Mouse (Mus musculus) testis, postnatal 14 days (tissue): ENCODE results near the gene Ccr1l1.
"Not testable (repeated sequence)": the region's sequence is repeated elsewhere in the genome, so short reads cannot be mapped to it uniquely, and the experiment has no call there.

ENCODE experiments used
- DNase-seq: peaks from one replicate; pipeline ENCODE4 v3.0.0; 2021; ENCODE audit warnings: low spot score

Gene Ccr1l1

GRCm38 (mm10) chr9:123978308-123978707 is at the start of gene Ccr1l1:
TSS of gene Ccr1l1 (minus strand) at chr9:123978408.
- DNase-seq = no peak

DNA sequence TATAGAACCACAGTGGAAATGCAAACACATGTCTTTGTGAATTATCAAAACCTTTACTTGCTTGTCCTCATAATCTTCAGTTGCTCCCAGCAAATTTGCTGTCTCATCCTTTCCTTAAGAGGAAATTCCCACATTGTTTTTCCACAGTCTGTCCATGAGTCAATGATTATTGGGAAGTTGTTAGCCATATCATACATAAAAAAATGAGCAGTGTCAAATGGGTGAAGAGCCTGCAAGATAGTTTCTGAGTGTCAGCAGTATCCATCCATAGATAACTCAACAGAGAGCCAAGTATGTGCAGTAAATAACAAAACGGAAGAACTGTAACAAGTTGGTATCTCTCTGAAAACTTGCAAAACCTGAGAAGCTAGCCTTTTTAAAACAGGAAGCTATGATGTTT is 43.5 kb upstream of the Ccr1l1 start, which contains the start of gene Ccr3:
Gene Ccr3, plus strand, starts transcription at position 301 of the 400 bp plus-strand sequence.
- no peak for DNase-seq

DNA sequence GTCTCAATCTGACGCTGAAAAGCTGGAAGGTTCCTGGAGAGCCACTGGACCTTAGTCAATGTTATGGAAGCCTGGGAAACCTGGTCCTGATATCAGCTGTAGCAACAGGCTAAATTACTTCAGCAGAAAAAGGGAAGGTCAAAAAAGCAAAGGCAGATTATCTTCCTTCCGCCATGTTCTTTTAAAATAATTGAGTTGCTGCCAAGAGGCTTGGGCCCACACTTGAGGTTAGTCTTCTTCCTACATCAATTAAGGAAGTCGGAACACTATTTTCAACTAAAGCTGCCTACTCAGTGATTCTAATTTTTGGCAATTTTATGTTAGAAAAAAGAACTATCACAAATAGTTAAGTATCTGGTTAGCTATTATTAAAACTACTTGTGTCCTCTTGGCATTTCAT is 41.7 kb upstream of the Ccr1l1 start:
- no peak for DNase-seq

DNA sequence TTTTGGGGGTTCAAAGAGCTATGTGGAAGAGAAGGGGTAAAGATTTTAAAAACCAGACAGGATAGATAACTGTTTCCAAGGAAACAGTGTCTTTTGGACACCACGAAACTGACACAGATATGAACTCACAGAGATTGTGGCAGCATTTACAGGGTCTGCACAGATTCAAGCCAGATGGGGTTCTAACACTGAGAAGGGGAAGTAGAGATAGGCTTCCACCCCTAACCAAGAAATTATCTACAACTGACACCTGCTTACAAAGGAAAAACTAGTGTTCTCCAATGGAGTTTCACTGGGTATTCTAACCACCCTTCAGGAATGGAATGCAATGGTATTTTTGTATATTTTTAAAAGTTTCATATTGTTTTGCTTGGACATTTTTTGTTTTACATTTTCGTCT is 37.8 kb upstream of the Ccr1l1 start:
- DNase-seq = no peak

GRCm38 (mm10) chr9:124014985-124015652 is 36.9 kb upstream of the Ccr1l1 start:
- no peak for DNase-seq

DNA sequence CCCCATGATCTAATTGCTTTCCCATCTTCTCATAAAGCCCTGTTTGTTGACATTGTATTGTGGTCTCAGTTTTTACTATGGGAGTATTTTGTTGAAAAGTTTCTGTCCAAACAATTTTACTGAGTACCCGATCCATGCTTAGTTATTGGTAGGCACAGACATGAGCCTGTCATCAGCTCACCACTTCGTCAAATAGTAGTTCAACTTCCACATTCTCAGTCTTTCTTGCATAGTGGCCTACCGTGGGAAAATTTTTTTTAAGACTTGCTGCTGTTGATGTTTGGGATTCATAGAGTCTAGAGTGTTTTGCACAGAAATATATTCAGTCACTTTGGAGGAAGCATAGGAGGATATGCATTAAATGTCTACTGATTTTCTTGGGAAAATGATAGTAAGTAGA is 35.1 kb upstream of the Ccr1l1 start:
- DNase-seq = no peak

- DNase-seq = no peak
Observed at GRCm38 (mm10) chr9:124012691-124013090, 34.5 kb upstream of the Ccr1l1 start.

DNA sequence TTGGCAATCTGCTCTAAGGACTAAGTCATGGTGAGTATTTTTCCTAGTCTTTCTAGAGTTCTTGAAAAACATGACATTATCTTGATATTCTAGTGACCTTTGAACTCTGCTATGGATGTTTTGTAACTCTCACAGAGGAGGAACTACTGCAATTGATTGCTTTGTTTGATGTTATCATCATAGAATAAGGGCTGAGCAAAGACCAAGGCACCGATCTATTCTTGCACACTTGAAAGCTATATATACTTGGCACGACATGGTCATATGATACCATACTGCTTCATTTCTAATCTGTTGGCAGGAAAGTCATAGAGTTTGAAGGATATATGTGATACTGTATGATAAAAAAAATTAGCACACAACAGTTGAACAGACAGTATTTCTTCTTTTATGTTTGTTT is 21.6 kb upstream of the Ccr1l1 start:
- DNase-seq = no peak

- DNase-seq = no peak
Observed at GRCm38 (mm10) chr9:123997719-123998118, 19.5 kb upstream of the Ccr1l1 start.

DNA sequence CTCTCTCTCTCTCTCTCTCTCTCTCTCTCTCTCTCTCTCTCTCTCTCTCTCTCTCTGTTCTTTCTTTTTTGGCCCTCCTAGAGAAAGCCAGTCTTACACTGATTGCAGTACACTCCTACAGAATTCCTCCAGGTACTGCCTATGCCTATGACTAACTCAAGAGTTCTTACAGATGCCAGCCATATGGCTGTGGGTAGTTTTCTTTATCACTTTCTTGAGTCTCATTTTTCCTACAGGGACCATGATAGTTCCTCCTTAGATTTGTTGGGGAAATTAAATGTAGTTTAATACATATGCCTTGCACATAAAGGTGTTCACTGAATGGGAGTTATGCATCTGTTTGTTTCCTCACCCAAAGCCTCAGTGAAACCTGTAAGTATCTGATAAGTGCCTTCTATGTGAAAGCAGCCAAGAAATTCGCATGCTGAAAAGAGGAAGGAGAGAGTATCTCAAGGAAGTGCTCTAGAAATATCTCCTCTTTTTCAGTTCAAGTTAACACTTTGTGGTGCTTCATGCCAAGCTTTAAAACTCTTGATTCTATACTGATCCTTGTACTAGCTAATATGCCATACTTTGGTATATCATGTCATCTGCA is 13.2 kb upstream of the Ccr1l1 start:
- DNase-seq = no peak

- DNase-seq = no peak
Observed at GRCm38 (mm10) chr9:123989671-123990070, 11.5 kb upstream of the Ccr1l1 start.

GRCm38 (mm10) chr9:123986217-123986616 is 8.0 kb upstream of the Ccr1l1 start:
- DNase-seq = no peak

DNA sequence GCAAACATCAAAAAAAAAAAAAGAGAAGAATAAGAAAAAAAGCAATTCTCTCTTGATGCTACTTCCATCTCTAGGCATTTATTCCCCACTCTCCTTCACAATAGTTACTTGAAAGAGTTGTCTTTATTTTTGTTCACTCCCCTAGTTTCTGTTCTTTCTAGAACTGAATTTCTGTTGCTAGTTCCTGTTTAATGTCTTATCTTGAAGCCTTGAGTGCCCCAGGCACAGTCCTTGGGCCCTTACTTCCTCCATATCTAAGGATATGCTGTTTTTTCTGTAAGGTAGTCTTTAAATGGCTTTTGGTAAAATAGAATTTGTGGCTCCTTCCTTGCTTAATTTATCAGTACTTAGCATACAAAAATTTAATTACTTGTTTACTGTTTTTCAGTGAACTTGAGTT is 6.7 kb upstream of the Ccr1l1 start:
- no peak for DNase-seq

DNA sequence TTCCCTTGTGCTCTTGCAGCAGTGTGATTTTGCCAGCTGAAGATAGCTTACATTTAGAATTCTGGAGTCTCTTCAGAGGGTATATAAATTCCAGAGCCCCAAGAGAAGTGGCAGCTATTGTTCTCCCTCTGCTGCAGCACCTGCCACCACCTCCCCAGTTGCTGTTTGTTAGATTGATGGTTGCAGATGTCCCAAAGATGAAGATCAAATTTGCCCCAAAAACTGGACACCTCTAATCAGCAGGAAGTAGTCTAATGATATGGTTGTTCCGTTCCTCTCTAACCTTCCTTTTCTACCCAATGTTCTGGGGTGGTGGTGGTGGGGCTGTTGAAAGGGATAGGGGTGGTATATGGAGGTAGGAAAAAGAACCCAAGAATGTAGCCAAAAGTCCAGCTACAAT is 4.5 kb upstream of the Ccr1l1 start:
- DNase-seq = no peak

- no peak for DNase-seq
Observed at GRCm38 (mm10) chr9:123981909-123982308, 3.7 kb upstream of the Ccr1l1 start.

- DNase-seq = not testable (repeated sequence)
Observed at GRCm38 (mm10) chr9:123980858-123981475, 2.8 kb upstream of the Ccr1l1 start.

GRCm38 (mm10) chr9:123976876-123977663 is 1.1 kb downstream of the Ccr1l1 start:
- no peak for DNase-seq

GRCm38 (mm10) chr9:123975630-123976029 is 2.6 kb downstream of the Ccr1l1 start:
- no peak for DNase-seq

DNA sequence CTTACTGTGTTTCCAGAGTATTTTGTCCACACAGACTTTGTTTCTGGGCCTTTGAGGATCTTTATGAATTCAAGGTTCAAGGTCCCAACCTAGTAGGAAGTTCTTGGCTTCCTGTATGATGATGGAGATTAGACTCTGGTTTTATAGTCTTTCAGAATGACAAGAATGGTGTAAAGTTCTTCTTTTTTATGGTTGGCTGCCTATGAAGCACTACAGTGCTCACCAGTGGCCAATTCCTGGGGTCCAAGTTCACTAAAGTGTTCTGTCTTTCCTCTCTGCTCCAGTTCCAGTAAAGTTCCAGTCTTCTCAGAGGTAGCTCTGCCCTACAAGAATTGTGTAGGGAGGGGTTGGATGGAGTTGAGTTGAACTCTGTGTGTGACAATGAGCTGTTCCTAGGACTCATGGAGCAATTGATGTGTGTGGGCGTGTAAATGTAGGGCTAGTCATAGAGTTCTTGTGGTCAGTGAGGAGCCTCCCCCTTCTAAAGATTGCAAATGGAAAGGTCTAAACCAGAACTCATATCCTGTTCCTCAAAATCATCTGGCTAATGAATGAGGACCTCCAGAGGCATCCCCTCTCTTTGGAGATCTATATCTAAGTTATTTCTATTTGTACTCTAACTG is 9.8 kb downstream of the Ccr1l1 start, which contains the start of gene Ccr1:
Gene Ccr1, minus strand, starts transcription at position 403 of the 623 bp plus-strand sequence.
- no peak for DNase-seq

DNA sequence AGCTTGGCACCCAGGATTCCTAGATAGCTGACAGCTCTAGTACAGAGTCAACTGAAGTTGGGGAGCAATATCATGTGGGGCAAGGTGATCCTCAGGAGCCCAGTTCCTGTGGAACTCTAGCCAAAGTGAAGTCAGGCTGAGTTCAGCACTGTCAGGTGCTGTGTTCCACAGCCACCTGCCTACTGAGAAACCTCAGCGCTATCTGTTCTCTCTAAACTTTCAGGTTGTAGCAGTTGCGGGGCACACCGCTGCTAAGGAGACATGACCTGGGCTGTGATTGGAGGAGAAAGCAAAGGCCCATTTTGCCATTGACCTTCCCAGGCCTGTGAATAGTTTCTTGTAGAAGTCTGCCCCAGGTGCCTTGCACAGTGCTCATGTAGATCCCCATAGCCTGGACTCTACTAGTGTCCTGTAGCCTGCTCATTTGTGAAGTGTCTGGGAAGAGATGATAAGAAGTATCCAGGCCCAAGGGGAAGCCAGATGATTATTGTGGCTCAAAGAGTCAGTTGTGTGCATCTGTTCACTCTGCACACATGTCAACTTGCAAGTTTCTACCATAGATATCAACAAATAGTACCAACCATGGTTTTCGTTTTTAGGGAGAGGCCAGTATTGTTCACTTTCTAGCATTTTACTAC is 11.2 kb downstream of the Ccr1l1 start:
- DNase-seq = not testable (repeated sequence)

DNA sequence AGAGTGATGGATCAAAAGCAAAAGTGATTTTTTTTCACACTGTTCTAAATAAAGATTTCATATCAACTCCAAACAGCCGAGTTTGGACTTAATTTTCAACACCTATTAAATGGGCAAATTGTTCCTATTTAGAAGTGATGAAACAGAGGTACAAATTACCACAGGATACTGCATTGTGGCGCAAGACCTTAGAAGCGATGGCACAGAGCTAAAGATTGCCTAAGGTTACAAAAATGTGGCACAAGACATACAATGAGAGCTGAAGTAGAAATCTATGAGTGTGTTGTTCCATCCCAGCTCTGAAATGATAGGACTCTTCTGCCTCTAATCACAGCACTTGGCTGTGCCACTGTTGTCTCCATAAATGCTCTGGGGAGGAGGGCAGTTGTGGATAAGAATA is 13.4 kb downstream of the Ccr1l1 start:
- no peak for DNase-seq

DNA sequence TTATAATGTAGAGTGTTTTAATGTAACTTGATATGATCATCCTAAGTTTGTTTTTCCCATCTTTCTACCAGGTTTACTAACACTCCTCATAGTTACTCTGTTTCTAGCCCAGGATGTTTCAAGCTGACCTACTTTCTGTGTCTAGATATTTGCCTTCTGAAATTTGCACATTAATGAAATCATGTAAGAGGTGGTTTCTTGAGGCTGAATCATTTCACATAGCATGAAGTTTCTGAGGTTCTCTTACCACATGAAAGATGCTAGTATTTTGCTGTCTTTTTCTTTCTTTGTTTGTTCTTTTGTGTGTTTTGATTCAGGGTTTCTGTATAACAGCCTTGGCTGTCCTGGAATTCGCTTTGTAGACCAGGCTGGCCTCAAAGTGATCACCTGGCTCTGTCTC is 18.0 kb downstream of the Ccr1l1 start:
- no peak for DNase-seq
